Mouse (Mus musculus) mesoderm, embryonic 11.5 days (tissue): ENCODE measurements around the gene Chn2.

Source experiments
- DNase-seq: peaks from one replicate; pipeline ENCODE4 v3.0.0-alpha.2; 2012; ENCODE audit warnings: low read depth, low spot score

Gene Chn2

GRCm38 (mm10) chr6:54042142-54042541, 2.8 kb downstream of the Chn2 start:
- no peak for DNase-seq

- no peak for DNase-seq
Observed at GRCm38 (mm10) chr6:54043536-54043935, 4.2 kb downstream of the Chn2 start.

- no peak for DNase-seq
Observed at GRCm38 (mm10) chr6:54045748-54046721, 6.7 kb downstream of the Chn2 start.

GRCm38 (mm10) chr6:54046884-54047747, 7.8 kb downstream of the Chn2 start:
- no peak for DNase-seq

- no peak for DNase-seq
Observed at GRCm38 (mm10) chr6:54048768-54049167, 9.4 kb downstream of the Chn2 start.

- no peak for DNase-seq
Observed at GRCm38 (mm10) chr6:54051173-54051572, 11.8 kb downstream of the Chn2 start.

GRCm38 (mm10) chr6:54052124-54052523, 12.8 kb downstream of the Chn2 start:
- no peak for DNase-seq

GRCm38 (mm10) chr6:54052666-54053065, 13.3 kb downstream of the Chn2 start:
- no peak for DNase-seq

GRCm38 (mm10) chr6:54053316-54053715, 14.0 kb downstream of the Chn2 start:
- no peak for DNase-seq

GRCm38 (mm10) chr6:54055387-54055786, 16.0 kb downstream of the Chn2 start:
- DNase-seq = no peak

GRCm38 (mm10) chr6:54056548-54057532, 17.5 kb downstream of the Chn2 start:
- DNase-seq = no peak

GRCm38 (mm10) chr6:54057661-54058060, 18.3 kb downstream of the Chn2 start:
- no peak for DNase-seq

GRCm38 (mm10) chr6:54058837-54059236, 19.5 kb downstream of the Chn2 start:
- DNase-seq = no peak

GRCm38 (mm10) chr6:54060258-54060657, 20.9 kb downstream of the Chn2 start:
- DNase-seq = no peak

GRCm38 (mm10) chr6:54061375-54061774, 22.0 kb downstream of the Chn2 start:
- DNase-seq = no peak

- no peak for DNase-seq
Observed at GRCm38 (mm10) chr6:54063878-54064277, 24.5 kb downstream of the Chn2 start.

- DNase-seq = no peak
Observed at GRCm38 (mm10) chr6:54067380-54067779, 28.0 kb downstream of the Chn2 start.

GRCm38 (mm10) chr6:54068882-54069281, 29.5 kb downstream of the Chn2 start:
- DNase-seq = no peak

GRCm38 (mm10) chr6:54070736-54071135, 31.4 kb downstream of the Chn2 start:
- DNase-seq = no peak

GRCm38 (mm10) chr6:54071478-54071877, 32.1 kb downstream of the Chn2 start:
- no peak for DNase-seq

GRCm38 (mm10) chr6:54074454-54074853, 35.1 kb downstream of the Chn2 start:
- no peak for DNase-seq
